Mouse (Mus musculus): Measurements from ENCODE around the gene Olfr1333.
"Not testable (repeated sequence)": the region's sequence is repeated elsewhere in the genome, so short reads cannot be mapped to it uniquely, and the experiment has no call there.

The Olfr1333 gene

DNA sequence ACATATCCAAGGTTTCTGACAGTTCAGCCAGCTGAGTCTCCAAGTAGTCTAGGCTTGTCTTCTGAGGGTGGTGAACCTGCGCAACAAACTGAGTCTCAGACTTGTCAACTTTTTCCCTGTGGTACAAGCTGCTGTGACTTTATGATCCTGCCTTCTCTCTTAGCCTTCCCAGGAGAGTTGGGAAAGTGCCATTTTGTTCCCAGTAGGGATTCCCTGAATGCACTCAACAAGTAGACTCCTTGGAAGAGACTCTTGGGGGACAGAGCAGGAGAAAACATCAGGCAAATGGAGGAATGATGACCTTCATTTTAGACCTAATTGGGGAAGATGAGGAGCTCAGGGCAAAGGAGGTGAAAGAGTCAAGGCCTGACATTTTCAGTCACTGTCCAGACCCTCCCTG is at the start of gene Olfr1333:
Gene Olfr1333 (minus strand): TSS at position 101 of the 400 bp plus-strand sequence.
- DNase-seq (ENCODE audit: low spot score in 2 of 2): no peak

DNA sequence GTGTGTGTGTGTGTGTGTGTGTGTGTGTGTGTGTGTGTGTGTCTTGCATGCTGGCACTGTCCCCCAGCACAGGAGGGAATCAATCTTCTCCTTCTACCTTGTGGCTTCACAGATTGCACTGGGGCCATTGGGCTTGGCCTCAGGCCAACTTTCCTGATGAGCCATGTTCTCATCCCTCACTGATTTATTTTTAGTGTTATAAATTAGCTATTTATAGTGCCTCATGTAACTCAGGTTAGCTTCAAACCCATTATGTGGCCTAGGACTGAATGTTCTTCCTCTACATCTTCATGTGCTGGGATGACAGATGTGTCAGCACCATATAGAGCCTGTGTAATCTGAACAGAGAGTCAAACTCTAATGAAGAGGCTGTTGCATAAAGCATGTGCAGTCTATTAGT is 31.5 kb upstream of the Olfr1333 start:
- no peak for DNase-seq (ENCODE audit: low spot score in 2 of 2)

DNA sequence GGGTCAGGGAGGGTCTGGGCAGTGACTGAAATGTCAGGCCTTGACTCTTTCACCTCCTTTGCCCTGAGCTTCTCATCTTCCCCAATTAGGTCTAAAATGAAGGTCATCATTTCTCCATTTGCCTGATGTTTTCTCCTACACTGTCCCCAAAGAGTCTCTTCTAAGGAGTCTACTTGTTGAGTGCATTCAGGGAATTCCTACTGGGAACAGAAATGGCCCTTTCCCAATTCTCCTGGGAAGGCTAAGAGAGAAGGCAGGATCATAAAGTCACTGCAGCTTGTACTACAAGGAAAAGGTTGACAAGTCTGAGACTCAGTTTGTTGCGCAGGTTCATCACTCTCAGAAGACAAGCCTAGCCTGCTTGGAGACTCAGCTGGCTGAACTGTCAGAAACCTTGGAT is 28.3 kb upstream of the Olfr1333 start, which contains the start of gene Olfr1331:
Gene Olfr1331 (plus strand): TSS at position 301 of the 400 bp plus-strand sequence.
- no peak for DNase-seq (ENCODE audit: low spot score in 2 of 2)

DNA sequence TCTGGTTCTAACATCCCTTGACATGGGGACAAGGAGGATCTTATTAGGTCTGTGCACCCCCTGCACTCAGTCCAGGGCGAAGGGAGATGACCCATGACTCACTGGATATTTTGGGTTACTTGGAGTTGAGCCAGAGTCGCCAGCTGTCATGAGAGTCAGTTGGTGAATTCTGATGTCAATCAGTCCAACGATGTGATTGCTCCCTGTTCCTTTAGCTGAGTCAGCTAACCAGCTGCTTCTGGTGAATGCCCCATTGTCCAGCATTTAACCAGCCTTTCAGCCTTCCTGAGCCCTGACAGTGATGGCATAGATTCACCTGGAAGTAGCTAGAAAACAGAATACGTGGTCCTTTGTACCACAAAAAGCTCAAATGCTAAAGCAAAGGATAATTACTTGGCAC is 26.6 kb upstream of the Olfr1333 start:
- DNase-seq (ENCODE audit: low spot score in 2 of 2): peak in 1 of 2 experiments; percentile 0

DNA sequence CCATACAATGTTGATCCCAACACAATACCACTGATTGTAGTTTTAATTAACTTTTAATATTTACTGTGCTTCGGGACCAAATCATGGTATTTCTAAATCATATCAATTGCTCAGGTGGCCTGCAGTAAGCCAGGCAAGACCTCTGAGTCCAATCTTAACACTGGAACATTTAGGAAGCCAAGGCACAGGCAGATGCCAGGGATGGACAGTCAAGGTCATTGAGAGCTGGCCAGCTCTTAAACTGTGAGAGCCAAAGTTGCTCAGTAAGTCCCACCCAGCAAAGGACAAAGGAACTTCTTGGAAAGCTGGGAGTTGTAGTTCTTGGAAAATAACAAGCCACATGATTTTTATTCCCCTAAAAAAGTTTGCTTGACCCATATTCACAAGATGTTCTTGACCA is 25.7 kb upstream of the Olfr1333 start:
- no peak for DNase-seq (ENCODE audit: low spot score in 2 of 2)

DNA sequence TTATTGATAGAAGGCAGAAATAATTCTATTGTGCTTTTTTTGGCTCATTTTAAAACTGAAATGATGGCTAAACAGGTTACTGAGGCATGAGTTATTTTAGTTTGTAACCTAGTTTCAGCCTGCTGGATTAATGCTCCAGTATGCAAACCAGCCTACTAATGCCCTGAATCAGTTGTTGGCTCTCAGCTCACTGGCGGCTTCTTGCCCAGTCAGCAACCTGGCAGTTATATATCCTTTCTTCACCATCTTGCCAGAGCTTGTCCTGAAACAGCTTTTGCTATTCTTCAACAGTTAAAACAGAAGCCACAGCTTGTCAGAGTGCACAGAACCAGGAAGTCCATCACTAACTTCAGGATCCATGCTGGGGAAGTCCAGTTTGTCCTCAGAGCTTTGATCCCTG is 17.2 kb downstream of the Olfr1333 start:
- DNase-seq (ENCODE audit: low spot score in 2 of 2): no peak

DNA sequence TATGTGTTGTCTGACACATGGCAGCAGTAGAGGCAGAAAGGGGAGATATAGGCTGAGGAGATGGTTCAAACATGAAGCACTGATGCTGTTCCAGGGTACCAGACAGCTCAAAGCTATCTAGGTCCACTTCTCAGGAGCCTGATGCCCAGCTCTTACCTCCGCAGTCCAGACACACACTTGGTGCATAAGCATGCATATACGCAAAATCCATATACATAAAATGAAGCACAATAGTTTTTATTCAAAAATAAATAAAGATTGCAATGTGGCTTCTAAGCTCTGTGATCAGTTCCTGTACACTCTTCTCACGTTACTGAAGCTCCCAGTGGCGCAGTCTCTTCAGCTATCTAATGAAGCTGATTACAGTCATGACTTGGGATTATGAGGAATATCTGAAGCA is 26.2 kb downstream of the Olfr1333 start, which contains the start of gene Olfr1335:
Gene Olfr1335 (minus strand): TSS at position 101 of the 400 bp plus-strand sequence.
- DNase-seq (ENCODE audit: low spot score in 2 of 2): no peak

DNA sequence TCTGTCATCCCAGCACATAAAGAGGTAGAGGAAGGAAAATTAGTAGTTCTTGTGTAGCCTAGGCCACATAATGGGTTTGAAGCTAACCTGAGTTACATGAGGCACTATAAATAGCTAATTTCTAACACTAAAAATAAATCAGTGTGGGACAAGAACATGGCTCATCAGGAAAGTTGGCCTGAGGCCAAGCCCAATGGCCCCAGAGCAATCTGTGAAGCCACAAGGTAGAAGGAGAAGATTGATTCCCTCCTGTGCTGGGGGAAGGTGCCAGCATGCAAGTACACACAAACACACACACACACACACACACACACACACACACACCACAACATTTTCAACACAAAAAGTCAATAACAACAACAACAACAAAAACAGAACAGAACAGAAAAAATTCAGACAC is 43.3 kb downstream of the Olfr1333 start:
- not testable (repeated sequence) for DNase-seq (ENCODE audit: low spot score in 2 of 2)

DNA sequence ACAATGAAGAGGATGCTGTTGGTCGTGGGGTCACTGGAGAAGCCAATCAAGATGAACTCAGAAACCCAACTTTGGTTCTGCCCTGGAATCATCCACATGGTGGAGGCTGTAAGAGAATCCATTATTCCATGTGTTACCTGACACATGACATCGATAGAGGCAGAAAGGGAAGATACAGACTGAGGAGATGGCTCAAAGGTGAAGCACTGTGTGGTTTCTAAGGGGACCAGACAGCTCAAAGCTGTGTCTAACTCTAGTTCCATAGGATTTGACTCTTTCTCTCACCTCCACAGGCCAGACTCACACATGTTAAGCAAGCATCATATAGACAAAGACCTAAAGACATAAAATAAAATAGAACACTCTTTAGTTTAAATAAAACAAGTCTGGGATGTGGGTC is 53.6 kb downstream of the Olfr1333 start, which contains the start of gene Olfr1337:
Gene Olfr1337 (minus strand): TSS at position 101 of the 400 bp plus-strand sequence.
- no peak for DNase-seq (ENCODE audit: low spot score in 2 of 2)
